Mouse (Mus musculus) sigmoid colon, adult 10 weeks (tissue): ENCODE measurements around the gene Hsf2. TPM values are rescaled to one million over a fixed set of nuclear protein-coding genes. Genes with fewer than 3 reads are reported as not detected.

Experiments used
- polyA plus RNA-seq: library from polyadenylated mRNA; stranded (reverse); fragments of 350-450 nt; fragmentation: Illumina TruSeq; extraction: RNeasy Lipid Tissue Mini Kit (QIAGEN cat#74804); gene quantifications from one replicate; pipeline ENCODE4 v1.2.3, GENCODE M21; 2014; ENCODE audit warnings: low read depth, low replicate concordance

Gene Hsf2
- polyA plus RNA-seq = 49.4 TPM

DNA sequence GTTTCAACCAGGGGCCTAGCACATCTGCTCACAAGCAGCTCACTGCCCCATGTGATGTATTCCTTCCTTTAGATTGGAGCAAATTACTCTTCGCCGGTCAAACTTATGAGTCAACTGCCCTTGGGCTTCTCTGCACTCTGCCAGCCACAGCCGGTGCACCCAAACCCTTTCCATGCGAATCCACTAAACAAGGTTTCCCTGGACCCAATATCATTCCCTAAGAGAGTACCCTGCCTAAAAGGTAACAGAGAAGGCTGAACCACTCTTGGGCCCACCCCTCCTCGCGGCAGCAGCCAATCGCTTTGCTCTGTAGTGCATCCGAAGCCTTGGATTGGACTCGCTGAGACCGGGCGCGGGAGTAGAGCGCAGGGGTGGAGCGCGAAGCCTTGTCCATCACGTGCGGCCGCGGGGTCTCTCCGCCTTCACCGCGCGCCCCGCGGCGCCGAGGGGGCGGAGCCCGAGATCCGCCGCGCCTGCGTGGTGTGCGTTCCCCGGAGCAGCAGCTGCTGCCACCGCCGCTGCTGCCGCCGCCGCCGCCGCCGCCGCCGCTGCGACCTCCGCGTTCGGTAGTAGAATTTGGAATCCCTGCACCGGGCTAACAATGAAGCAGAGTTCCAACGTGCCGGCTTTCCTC, at the start of gene Hsf2:
Hsf2 (plus strand) TSS at position 478 of the 634 bp plus-strand sequence.

DNA sequence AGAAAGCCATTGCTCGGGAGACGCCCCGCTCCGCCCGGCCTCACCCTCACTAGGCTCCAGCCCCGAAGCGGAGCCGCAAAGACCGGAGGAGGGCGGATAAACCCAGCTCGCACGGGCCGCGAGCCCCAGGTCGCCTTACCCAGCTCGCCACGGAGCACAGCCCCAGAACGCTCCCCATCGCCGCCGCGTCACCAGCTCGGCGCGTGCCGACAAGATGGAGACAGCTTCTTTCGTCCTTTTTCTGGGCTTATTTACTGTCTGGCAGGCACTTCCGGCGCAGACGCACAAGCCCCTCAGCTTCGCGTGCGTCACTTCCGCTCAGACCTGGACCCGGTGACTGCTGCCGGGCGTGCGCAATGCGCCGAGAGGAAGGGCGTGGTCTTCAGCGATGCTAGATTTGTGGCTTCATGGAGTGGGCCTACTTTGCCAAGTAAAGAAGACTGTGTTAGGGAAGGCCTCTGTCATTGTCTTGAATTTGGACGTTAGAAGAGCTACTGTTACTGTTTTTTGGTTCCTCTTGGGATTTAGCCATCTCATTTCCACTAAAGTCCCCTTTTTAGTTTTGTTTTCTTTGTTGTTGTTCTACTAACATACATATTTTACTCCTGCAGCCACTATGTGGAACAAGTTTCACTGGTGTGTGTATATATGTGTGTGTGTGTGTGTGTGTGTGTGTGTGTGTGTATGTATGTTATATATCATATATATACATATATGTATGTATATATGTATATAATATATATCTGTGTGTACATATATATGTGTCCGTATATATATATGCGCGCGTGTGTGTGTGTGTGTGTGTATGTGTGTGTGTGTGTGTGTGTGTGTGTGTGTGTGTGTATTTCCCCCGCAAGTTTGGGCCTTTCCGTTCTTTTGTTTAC, 46.3 kb downstream of the Hsf2 start, which contains the start of gene Serinc1:
Serinc1 (minus strand) TSS at position 313 of the 884 bp plus-strand sequence.

Other genes starting within 250 kb of the Hsf2 start
- gene Serinc1, start 46.1 kb downstream of the Hsf2 start, polyA plus RNA-seq = 437 TPM
- 2.5 TPM for gene Pkib, start 145.6 kb downstream of the Hsf2 start, polyA plus RNA-seq